Mouse (Mus musculus): Measurements from ENCODE around the gene Tespa1. TPM values are rescaled to one million over a fixed set of nuclear protein-coding genes. Genes with fewer than 3 reads are reported as not detected.
A peak's percentile ranks its signal among the peaks of the same experiment; 100 is the strongest.

The Tespa1 gene
- polyA plus RNA-seq, 1 experiment, result 1.3 TPM

DNA sequence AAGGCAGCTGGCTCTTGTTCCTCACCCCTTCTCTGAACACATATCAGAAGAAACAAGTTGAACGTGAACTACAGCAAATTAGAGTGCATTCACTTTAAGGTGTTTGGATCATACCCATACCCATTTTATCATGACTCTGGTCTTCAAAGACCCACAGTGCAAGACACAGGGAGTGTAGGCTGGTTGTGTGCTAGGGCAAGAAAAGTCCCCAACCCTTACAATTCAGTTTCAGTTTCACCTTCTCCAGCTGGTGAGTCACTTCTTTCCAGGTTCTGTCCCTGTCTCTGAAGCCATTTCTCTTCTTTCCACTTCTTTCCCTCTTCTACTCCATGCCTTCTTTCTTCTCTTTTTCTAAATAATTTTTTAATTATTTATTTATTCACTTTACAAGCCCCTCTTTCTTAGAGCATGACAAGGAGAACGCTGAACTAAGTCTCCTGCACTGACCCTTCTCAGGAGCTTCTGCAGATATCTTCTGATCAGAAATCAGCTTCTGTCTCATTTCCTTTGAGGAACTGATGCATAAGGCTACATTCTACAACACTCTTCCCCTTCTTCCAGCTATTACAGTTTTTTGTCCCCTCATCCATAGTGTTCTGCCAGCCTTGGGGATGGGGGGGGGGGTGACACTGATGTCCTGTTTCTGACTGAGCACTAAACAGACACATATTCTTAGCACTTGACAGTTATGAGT, 11.0 kb upstream of the Tespa1 start:
- Histone ChIP-seq H3K4me1 (ENCODE audit: control insufficient read depth, insufficient read depth, low read length) (no peaks in the 10 kb centered on the region), H3K4me3 (replicated peaks; ENCODE audit: extremely low read depth, low read depth, low read length) (no peak overlapping the region)
- WGBS, result 56% methylated on average over 2 of the region's 2 CpGs
- no peak for TF ChIP-seq POLR2A (IDR thresholded peaks at IDR 0.05; ENCODE audit: borderline replicate concordance, extremely low read depth, low read depth, low read length)
- no peak for TF ChIP-seq CTCF (IDR thresholded peaks at IDR 0.05; ENCODE audit: insufficient read depth, low read length)
- no peak for DNase-seq

DNA sequence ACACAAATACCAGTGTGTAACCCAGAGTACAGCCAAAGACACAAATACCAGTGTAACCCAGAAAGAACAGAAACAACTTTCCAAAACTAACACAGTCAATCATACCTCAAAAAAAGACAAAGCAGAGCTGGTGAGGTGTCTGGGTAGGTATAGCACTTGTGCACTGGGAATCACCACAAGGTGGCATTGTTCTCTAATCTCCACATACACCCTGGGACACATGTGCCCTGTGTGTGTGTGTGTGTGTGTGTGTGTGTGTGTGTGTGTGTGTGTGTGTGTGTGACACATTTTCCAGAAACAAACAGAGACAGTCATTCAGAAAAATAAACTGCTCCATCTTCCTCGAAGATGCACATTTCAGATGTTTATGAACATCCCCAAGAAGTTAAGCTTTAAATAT, 9.1 kb upstream of the Tespa1 start:
- Histone ChIP-seq H3K4me3 (replicated peaks; ENCODE audit: extremely low read depth, low read depth, low read length) (no peak overlapping the region), H3K4me1 (ENCODE audit: control insufficient read depth, insufficient read depth, low read length) (no peaks in the 10 kb centered on the region)
- no peak for DNase-seq
- WGBS, result 21% methylated on average over 1 of the region's 1 CpGs
- TF ChIP-seq POLR2A (IDR thresholded peaks at IDR 0.05; ENCODE audit: borderline replicate concordance, extremely low read depth, low read depth, low read length) (no peak), CTCF (IDR thresholded peaks at IDR 0.05; ENCODE audit: insufficient read depth, low read length) (0 out of 2 replicates have a peak, but pooled peaks have one; percentile 5)

DNA sequence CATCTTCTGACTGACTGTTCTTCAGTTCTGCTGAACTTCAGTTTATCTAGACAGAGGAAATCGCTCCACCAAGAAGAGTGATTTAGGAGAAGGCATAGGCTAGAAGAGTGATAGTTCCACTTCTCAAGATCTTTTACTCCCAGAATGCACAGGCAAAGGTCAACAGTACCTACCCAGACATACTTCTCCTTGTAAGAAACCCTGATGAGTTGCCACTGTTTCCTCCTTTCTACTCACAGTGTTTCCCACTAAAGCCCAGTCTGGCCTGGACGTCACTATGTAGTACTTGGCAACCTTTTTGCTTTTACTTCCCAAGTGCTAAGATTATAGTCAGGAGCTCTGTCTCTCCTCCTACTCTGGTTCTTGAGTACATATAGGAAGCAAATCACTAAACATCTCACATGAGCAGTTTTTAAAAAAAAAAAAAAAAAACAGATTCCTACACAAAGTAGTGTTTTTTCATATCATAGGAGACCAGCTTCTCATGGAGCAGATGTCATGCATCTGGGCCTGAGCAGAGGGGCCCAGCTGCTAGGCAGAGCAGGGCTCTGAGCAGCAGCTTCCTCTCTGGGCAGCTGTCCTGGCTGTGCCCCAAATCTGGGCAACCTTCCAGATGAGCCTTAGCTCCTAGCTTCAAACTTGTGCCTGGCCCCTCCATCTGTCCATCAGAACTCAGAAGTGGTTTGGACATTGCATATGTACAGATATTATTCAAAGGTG, 8.4 kb upstream of the Tespa1 start:
- DNase-seq, result no peak
- no peaks in the 10 kb centered on the region for H3K4me1 ChIP-seq (ENCODE audit: control insufficient read depth, insufficient read depth, low read length)
- no peak overlapping the region for H3K4me3 ChIP-seq (replicated peaks; ENCODE audit: extremely low read depth, low read depth, low read length)
- WGBS, result 42% methylated on average over 2 of the region's 2 CpGs
- TF ChIP-seq POLR2A (IDR thresholded peaks at IDR 0.05; ENCODE audit: borderline replicate concordance, extremely low read depth, low read depth, low read length), result no peak
- no peak for TF ChIP-seq CTCF (IDR thresholded peaks at IDR 0.05; ENCODE audit: insufficient read depth, low read length)

DNA sequence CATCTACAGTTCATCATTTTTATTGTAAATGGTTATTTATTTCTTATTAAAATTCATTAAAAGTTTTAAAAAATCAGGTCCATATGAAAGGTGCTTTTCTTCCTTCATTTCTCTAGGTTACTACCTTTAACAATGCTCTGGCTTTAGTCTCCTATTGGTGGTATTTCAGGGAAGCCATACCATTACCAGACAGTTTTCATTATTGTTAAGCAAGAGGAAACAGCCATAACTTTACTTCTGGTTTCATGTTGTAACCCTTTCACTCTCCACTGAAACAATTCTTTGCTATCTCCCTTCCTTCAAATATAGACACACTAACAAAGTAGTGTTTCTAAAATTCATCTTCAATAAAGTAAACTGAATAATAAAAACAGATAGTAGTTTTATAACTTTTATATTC, 6.8 kb upstream of the Tespa1 start:
- H3K4me3 ChIP-seq (replicated peaks; ENCODE audit: extremely low read depth, low read depth, low read length), result no peak overlapping the region
- no peak for TF ChIP-seq POLR2A (IDR thresholded peaks at IDR 0.05; ENCODE audit: borderline replicate concordance, extremely low read depth, low read depth, low read length)
- TF ChIP-seq CTCF (IDR thresholded peaks at IDR 0.05; ENCODE audit: insufficient read depth, low read length), result no peak
- no peaks in the 10 kb centered on the region for H3K4me1 ChIP-seq (ENCODE audit: control insufficient read depth, insufficient read depth, low read length)
- DNase-seq, result no peak

DNA sequence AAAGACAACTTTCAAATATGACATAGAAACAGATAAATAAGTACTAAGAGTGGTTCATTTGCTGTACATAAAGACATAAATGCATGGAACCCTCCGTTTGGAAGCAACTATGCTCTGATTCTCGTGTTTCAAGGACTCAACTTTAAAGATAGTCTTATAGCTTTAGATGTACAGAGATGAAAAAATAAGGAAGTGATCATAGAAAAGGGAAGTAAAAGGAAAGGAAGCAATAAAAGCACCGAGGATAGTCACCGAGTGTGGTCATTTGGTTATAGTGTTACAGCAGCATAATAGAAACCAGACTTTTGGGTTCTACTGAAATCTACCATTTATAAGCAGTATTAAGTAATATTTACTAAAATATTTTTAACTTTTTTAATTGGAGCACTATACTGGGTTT, 4.0 kb upstream of the Tespa1 start:
- DNase-seq, result no peak
- no peak for TF ChIP-seq POLR2A (IDR thresholded peaks at IDR 0.05; ENCODE audit: borderline replicate concordance, extremely low read depth, low read depth, low read length)
- TF ChIP-seq CTCF (IDR thresholded peaks at IDR 0.05; ENCODE audit: insufficient read depth, low read length), result no peak
- H3K4me1 ChIP-seq (ENCODE audit: control insufficient read depth, insufficient read depth, low read length), result no peaks in the 10 kb centered on the region
- WGBS, result 53% methylated on average over 4 of the region's 4 CpGs
- no peak overlapping the region for H3K4me3 ChIP-seq (replicated peaks; ENCODE audit: extremely low read depth, low read depth, low read length)

DNA sequence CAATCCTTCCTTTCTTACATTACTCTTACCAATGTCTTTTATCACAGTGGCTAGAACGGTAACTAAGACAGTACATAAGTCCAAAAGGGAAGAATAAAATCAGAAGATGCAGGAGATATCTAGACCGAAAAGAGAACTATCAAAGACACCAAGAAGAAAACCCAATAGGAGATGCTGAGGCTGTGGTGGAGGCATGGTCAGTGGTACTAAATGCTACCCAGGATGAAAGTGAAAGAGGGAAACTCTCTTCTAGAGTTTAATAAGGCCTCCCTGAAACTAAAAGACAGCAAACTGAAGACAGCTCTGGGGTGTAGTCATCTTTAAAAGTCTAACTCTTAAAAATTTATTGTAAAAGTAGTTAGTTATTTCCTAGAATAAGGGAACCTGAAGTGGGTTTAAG, 2.0 kb upstream of the Tespa1 start:
- no peak for TF ChIP-seq POLR2A (IDR thresholded peaks at IDR 0.05; ENCODE audit: borderline replicate concordance, extremely low read depth, low read depth, low read length)
- TF ChIP-seq CTCF (IDR thresholded peaks at IDR 0.05; ENCODE audit: insufficient read depth, low read length), result no peak
- no peak for DNase-seq
- Histone ChIP-seq H3K4me1 (ENCODE audit: control insufficient read depth, insufficient read depth, low read length) (no peaks in the 10 kb centered on the region), H3K4me3 (replicated peaks; ENCODE audit: extremely low read depth, low read depth, low read length) (no peak overlapping the region)
- 67% methylated on average over 2 of the region's 2 CpGs for WGBS

DNA sequence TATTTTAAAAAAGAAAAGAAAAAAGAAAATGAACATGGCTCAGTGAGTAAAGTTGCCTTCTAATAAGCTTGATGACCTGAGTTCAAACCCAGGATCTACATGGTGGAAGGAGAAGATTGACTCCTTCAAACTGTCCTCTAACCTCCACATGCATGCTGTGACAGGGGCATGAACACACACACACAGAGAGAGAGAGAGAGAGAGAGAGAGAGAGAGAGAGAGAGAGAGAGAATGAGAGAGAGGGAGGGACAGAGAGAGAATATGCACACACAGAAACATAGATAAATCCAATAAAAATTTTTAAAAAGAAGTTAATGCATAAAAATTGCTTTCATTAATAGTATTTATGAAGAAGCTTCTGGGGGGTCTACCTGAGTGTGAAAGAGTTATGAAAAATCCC, 608 bp upstream of the Tespa1 start:
- H3K4me3 ChIP-seq (replicated peaks; ENCODE audit: extremely low read depth, low read depth, low read length), result no peak overlapping the region
- TF ChIP-seq CTCF (IDR thresholded peaks at IDR 0.05; ENCODE audit: insufficient read depth, low read length) (no peak), POLR2A (IDR thresholded peaks at IDR 0.05; ENCODE audit: borderline replicate concordance, extremely low read depth, low read depth, low read length) (no peak)

DNA sequence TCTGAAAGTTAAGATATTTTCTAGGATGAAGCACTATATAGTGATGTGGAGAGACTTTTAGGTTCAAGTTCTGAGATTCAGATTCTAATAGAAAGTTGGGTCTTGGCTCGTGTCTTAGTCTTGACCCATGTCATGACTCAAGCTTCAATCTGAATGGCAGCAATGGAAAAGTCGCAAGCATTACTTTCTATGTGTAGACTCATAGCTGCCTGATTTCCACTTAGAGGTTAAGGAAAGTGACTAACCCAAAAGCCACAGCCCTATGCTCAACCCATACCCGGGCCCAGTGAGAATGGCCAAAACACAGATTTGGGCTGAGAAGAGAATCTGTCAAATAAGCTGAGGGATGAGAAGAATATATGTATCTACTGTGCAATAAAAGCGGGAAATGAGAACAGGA, 1.6 kb downstream of the Tespa1 start:
- TF ChIP-seq CTCF (IDR thresholded peaks at IDR 0.05; ENCODE audit: insufficient read depth, low read length), result no peak
- no peak for TF ChIP-seq POLR2A (IDR thresholded peaks at IDR 0.05; ENCODE audit: borderline replicate concordance, extremely low read depth, low read depth, low read length)
- H3K4me1 ChIP-seq (ENCODE audit: control insufficient read depth, insufficient read depth, low read length), result no peaks in the 10 kb centered on the region
- no peak overlapping the region for H3K4me3 ChIP-seq (replicated peaks; ENCODE audit: extremely low read depth, low read depth, low read length)
- WGBS, result 79% methylated on average over 4 of the region's 4 CpGs
- no peak for DNase-seq

More for the DNA sequence above, 608 bp upstream of the Tespa1 start:
- H3K4me1 ChIP-seq (ENCODE audit: control insufficient read depth, insufficient read depth, low read length), result no peaks in the 10 kb centered on the region
- DNase-seq, result no peak

DNA sequence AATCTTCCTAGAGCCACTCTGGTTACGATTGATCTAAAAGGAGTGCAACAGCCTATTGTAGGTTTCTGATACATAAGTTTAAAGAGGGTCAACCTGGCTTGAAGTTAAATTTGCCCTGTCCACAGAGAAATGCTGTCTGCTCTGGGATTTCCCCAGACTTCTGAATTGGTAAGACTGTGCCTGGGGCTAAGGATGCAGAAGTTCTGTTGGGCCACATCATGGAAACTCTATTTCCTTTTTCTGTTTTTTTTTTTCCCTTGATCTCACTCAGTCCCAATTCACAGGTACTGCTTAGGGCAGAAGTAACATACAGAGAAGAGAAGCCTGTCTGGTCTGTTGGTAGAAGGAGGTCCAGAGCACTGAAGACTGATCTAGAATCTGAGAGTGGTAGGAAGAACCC, 8.0 kb downstream of the Tespa1 start:
- no peak for DNase-seq
- WGBS, result 80% methylated on average over 1 of the region's 1 CpGs
- Histone ChIP-seq H3K4me3 (replicated peaks; ENCODE audit: extremely low read depth, low read depth, low read length) (no peak overlapping the region), H3K4me1 (ENCODE audit: control insufficient read depth, insufficient read depth, low read length) (no peaks in the 10 kb centered on the region)
- TF ChIP-seq CTCF (IDR thresholded peaks at IDR 0.05; ENCODE audit: insufficient read depth, low read length) (no peak), POLR2A (IDR thresholded peaks at IDR 0.05; ENCODE audit: borderline replicate concordance, extremely low read depth, low read depth, low read length) (no peak)

DNA sequence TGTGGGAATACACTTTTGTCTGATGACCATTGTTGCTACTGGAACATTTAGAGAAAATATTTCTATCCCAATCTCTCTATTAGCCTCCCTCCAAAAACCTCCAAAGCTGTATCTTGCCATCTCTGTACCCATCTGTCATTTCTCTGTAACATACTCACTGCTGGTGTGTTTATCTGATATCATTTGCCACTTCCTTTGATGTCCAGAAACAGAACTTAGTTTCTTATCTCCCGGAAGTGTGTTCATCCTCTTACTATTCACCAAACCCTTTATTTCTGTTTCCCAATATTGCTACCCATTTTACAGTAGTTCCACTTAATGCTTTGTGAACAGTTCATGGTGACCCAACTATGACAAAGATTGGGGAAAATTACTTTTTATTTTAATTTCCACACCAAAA, 13.7 kb downstream of the Tespa1 start:
- TF ChIP-seq POLR2A (IDR thresholded peaks at IDR 0.05; ENCODE audit: borderline replicate concordance, extremely low read depth, low read depth, low read length) (no peak), CTCF (IDR thresholded peaks at IDR 0.05; ENCODE audit: insufficient read depth, low read length) (no peak)
- DNase-seq, result no peak
- 27% methylated on average over 1 of the region's 1 CpGs for WGBS
- H3K4me3 ChIP-seq (replicated peaks; ENCODE audit: extremely low read depth, low read depth, low read length), result no peak overlapping the region
- no peaks in the 10 kb centered on the region for H3K4me1 ChIP-seq (ENCODE audit: control insufficient read depth, insufficient read depth, low read length)

All from lung, adult 2 months (tissue).